Mouse (Mus musculus): ENCODE data around the gene Gria1. TPM values are rescaled to one million over a fixed set of nuclear protein-coding genes. Genes with fewer than 3 reads are reported as not detected.

Gria1 gene
- polyA plus RNA-seq, 1 experiment: not detected

GRCm38 (mm10) chr11:57030448-57030847 is 19.3 kb downstream of the Gria1 start:
- TF ChIP-seq GATA1 (IDR thresholded peaks at IDR 0.05; ENCODE audit: low read length): no peak

GRCm38 (mm10) chr11:57038807-57039206 is 27.6 kb downstream of the Gria1 start:
- no peak for TF ChIP-seq GATA1 (IDR thresholded peaks at IDR 0.05; ENCODE audit: low read length)

- no peak for TF ChIP-seq GATA1 (IDR thresholded peaks at IDR 0.05; ENCODE audit: low read length)
Observed at GRCm38 (mm10) chr11:57039306-57039705, 28.1 kb downstream of the Gria1 start.

GRCm38 (mm10) chr11:57042057-57042456 is 30.9 kb downstream of the Gria1 start:
- TF ChIP-seq GATA1 (IDR thresholded peaks at IDR 0.05; ENCODE audit: low read length): no peak

- no peak for TF ChIP-seq GATA1 (IDR thresholded peaks at IDR 0.05; ENCODE audit: low read length)
Observed at GRCm38 (mm10) chr11:57044146-57044545, 33.0 kb downstream of the Gria1 start.

- TF ChIP-seq GATA1 (IDR thresholded peaks at IDR 0.05; ENCODE audit: low read length): no peak
Observed at GRCm38 (mm10) chr11:57051666-57052562, 40.7 kb downstream of the Gria1 start.

- no peak for TF ChIP-seq GATA1 (IDR thresholded peaks at IDR 0.05; ENCODE audit: low read length)
Observed at GRCm38 (mm10) chr11:57062441-57062840, 51.3 kb downstream of the Gria1 start.

- TF ChIP-seq GATA1 (IDR thresholded peaks at IDR 0.05; ENCODE audit: low read length): no peak
Observed at GRCm38 (mm10) chr11:57070196-57070901, 59.2 kb downstream of the Gria1 start.

GRCm38 (mm10) chr11:57072171-57072570 is 61.0 kb downstream of the Gria1 start:
- TF ChIP-seq GATA1 (IDR thresholded peaks at IDR 0.05; ENCODE audit: low read length): no peak

- TF ChIP-seq GATA1 (IDR thresholded peaks at IDR 0.05; ENCODE audit: low read length): no peak
Observed at GRCm38 (mm10) chr11:57079423-57079822, 68.2 kb downstream of the Gria1 start.

- TF ChIP-seq GATA1 (IDR thresholded peaks at IDR 0.05; ENCODE audit: low read length): no peak
Observed at GRCm38 (mm10) chr11:57089527-57089926, 78.3 kb downstream of the Gria1 start.

GRCm38 (mm10) chr11:57090705-57091104 is 79.5 kb downstream of the Gria1 start:
- TF ChIP-seq GATA1 (IDR thresholded peaks at IDR 0.05; ENCODE audit: low read length): no peak

GRCm38 (mm10) chr11:57091276-57091914 is 80.2 kb downstream of the Gria1 start:
- TF ChIP-seq GATA1 (IDR thresholded peaks at IDR 0.05; ENCODE audit: low read length): no peak

GRCm38 (mm10) chr11:57100491-57100890 is 89.3 kb downstream of the Gria1 start:
- no peak for TF ChIP-seq GATA1 (IDR thresholded peaks at IDR 0.05; ENCODE audit: low read length)

- no peak for TF ChIP-seq GATA1 (IDR thresholded peaks at IDR 0.05; ENCODE audit: low read length)
Observed at GRCm38 (mm10) chr11:57103751-57104254, 92.6 kb downstream of the Gria1 start.

GRCm38 (mm10) chr11:57105683-57106082 is 94.5 kb downstream of the Gria1 start:
- no peak for TF ChIP-seq GATA1 (IDR thresholded peaks at IDR 0.05; ENCODE audit: low read length)

Data from G1E-ER4 (cell line).